Mouse (Mus musculus): Measurements from ENCODE around the gene Etfb.
"Not testable (repeated sequence)": the region's sequence is repeated elsewhere in the genome, so short reads cannot be mapped to it uniquely, and the experiment has no call there.

The Etfb gene

DNA sequence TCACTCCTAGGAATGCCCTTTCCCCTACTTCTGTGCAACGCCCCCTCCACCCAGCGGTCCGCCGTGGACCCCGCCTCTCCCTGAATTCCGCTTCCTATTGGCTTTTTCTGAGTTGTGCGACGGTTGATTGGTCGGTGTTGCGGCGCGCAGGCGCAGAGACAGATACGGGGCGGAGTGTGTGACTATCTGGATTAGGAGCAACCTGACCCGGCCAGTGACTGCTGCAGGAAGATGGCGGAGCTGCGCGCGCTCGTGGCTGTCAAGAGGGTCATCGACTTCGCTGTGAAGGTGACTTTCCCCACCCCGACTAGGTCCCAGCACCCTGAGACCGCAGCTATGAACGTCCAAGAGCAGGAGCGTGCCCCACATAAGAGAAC, at the start of gene Etfb, which contains the start of gene Gm45233:
TSS of gene Etfb (plus strand) at position 167 of the 377 bp plus-strand sequence.
TSS of gene Gm45233 (plus strand) at position 212 of the 377 bp plus-strand sequence.
- DNase-seq (ENCODE audit: low spot score in 2 of 2), result peak; percentile 82 to 89

DNA sequence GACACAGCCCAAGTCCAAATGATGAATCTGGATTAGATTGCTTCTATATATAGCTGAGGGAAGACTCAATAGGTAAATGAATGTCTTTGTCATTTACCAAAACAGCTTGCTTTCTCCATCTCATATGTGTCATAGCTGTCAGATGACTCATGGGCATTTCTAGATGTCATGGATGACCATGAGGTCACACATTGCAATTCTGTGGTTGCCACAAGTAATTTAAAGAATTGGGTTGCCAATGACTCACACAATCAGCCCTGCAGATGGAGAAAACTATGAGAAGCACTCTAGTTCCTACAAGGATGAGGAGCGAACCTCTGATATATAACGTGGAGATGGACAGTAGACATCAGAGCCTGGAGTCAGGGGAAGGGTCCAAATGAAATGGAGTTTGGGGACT, 44.4 kb upstream of the Etfb start:
- DNase-seq (ENCODE audit: low spot score in 2 of 2), result no peak

DNA sequence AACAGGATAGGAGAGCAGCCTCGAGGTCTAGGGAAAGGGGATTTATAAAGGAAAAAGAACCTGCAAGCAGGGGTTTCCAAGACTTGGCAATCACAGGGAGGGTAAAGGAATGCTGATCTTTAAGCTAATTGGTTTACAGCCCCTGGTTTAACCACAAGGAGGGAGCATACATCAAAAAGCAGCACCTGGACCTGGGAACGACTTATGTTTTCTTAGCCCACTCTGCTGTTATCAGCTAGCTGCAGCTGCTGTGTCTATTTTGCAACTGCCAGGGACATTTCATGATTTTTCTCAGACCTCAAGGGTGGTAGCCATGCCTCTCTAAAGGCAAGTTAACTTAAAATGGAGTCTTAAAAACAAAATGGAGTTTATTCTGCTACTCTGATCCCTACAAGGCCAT, 41.2 kb upstream of the Etfb start:
- DNase-seq (ENCODE audit: low spot score in 2 of 2), result no peak

DNA sequence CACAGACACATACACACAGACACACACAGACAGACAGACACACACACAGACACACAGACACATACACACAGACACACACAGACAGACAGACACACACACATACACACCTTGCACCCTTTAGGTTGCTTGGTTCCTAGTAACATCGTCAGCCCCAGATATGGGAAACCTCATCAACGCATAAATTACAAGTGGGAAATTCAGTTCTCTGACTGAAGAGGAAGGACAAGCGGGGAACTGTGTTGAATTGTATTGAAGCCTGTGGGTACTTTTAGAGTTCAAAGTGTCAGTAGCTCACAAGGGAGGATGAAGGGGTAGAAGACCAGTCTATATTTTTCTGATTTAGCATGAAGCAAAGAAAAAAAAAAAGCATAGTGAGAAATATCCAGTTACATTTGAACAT, 36.3 kb upstream of the Etfb start:
- DNase-seq (ENCODE audit: low spot score in 2 of 2), result no peak

DNA sequence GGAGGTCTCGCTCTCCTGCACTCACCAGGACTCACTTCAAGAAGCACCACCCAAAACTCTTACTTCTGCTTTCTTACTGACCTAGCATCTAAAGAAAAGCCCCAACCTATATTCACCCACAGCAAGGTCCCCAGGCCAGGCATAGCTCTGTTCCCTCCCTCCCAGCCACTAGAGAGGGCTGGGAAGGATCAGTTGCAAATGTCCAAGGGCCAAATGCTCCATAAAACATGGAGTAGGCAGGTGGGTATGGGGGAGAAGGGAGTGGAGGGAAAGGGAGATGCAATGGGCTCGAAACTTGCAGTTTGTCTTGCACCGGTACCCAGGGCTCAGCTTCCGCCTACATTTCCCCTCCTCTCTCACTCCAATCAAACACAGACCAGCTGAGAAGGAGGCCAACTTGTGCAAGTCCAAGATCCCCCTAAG, 35.7 kb upstream of the Etfb start, which contains the start of gene Siglecg:
TSS of gene Siglecg (plus strand) at position 74 of the 423 bp plus-strand sequence.
- no peak for DNase-seq (ENCODE audit: low spot score in 2 of 2)

DNA sequence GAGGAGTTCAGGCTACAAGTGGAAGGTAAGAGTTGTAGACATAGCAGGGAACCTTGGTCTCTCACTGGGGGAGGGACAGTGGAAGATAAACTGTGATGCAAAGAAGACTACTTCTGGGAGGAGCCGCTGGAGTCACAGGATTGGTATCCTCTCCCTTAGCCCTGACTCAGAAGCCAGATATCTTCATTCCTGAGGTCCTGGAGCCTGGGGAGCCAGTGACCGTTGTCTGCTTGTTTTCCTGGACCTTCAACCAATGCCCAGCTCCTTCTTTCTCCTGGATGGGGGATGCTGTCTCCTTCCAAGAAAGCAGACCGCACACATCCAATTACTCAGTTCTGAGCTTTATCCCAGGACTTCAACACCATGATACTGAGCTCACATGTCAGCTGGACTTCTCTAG, 34.8 kb upstream of the Etfb start:
- no peak for DNase-seq (ENCODE audit: low spot score in 2 of 2)

DNA sequence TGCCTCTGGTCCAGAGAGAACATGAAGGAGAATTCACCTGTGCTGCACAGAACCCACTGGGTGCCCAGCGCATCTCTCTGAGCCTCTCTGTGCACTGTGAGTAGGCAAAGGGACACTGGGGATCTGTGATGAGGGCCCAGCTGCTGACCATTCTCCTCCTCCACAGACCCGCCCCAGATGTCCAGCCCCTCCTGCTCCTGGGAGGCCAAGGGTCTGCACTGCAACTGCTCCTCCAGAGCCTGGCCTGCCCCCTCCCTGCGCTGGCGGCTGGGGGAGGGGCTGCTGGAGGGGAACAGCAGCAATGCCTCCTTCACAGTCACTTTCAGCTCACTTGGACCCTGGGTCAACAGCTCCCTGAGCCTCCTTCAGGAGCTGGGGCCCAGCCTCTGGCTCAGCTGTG, 32.2 kb upstream of the Etfb start:
- not testable (repeated sequence) for DNase-seq (ENCODE audit: low spot score in 2 of 2)

DNA sequence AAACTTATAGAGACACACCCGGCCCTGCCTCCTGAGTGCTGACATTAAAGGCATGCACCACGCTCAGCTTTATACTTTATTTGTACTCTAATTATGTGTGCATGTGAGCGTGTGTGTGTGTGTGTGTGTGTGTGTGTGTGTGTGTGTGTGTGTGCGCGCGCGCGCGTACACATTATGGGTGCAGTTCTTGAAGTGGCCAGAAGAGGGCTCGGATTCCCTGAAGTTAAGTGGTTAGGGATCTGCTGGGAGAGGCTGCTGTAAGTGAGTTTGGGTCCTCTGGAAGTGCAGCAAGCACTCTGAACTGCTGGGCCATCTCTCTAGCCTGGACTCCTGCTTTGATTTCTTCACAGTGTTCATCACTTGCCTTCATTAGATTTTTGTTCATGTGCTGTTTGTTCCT, 26.6 kb upstream of the Etfb start:
- no peak for DNase-seq (ENCODE audit: low spot score in 2 of 2)

DNA sequence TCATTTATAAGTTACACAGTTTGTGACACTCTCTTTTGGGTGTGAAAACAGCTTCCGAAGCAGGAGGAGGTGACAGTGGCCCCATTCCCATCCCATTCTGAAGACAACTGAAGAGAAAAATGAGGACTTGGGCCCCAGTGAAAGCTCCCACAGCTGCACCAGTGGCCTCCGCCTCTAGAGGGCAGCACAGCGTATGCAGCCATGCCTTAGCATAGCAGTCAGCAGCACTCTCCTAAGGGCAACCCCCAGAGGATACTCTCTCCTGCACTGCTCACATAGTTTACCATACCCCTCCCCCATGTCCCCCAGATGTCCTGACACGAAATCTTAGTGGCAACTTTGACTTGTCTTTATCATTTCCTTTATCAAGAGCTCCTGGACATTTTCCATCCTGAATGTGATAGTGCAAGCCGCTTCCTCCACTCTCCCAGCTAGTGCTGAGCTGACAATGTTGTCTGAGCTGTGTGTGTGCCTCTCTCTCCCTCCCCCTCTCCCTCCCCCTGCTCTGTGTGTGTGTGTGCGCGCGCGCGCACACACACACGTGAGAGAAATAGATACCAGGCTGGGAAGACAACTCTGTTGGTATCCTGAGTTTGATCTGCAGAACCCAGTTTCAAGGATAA, 20.8 kb upstream of the Etfb start:
- DNase-seq (ENCODE audit: low spot score in 2 of 2), result peak; percentile 67 to 77

DNA sequence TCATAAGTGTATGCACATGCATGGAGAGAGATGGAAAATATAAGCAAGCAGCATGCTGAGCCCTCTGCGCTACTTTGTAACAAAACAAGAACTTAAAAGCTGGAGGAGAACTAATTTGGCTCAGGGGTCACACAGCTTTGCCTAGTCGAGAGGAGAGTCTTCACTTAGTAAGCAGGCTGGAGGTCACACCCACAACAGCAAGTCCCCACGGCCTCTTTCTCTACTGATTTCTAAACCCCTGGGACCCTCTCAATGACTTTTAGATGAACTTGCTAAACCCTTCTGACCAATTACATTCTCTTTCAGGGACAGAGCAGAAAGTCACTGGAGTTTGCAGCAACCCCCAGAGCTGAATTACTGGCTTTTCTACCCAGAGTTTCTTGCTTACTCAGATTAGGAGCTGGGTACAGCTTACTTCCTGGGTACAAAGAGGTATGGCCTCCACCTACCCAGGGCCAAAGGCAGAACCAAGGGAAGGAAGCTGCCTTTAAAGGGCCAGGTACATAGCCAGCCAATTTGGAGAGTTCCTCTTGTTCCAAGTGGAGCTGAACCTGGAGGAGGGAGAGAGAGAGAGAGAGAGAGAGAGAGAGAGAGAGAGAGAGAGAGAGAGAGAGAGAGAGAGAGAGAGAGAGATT, 19.8 kb upstream of the Etfb start:
- DNase-seq (ENCODE audit: low spot score in 2 of 2), result no peak

DNA sequence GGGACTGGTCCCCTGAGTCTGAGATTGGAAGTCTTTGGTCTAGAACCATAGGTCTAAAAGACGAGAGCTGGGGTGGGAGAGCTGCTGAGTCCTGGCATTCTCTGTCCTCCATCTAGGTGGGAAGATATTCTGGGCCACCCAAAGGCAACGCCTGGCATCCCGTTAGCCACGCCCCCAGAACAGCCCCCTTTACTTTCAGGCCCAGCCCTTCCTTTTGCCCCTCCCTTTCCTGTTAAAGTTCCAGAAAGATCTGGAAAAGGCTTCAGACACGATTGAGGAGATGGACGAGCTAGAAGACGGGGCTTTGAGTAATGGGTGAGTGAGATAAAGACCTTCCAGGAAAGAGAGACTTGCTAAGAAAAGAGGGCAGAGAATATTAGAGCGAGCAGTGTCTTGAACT, 16.5 kb upstream of the Etfb start, which contains the start of gene Lim2:
TSS of gene Lim2 (plus strand) at position 265 of the 400 bp plus-strand sequence.
- DNase-seq (ENCODE audit: low spot score in 2 of 2), result no peak

DNA sequence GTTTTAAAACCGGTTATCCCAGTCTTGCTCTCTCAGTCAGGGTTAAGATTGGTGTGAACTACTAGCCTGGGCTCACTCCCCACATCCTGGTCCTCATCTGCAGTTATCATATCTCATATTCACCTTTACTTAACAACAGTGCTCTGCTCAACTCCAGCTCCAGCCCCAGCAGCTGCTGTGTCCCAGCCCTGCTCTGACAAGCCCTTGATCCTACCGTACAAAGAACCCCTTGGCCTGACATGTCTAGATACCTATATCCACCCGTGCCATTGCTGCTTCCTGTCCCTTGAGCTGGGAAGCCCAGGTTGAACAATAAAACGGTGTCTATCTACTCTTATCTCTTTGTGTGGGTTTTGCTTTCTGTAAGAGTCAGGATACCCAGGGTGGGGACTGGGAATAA, 14.4 kb upstream of the Etfb start:
- no peak for DNase-seq (ENCODE audit: low spot score in 2 of 2)

DNA sequence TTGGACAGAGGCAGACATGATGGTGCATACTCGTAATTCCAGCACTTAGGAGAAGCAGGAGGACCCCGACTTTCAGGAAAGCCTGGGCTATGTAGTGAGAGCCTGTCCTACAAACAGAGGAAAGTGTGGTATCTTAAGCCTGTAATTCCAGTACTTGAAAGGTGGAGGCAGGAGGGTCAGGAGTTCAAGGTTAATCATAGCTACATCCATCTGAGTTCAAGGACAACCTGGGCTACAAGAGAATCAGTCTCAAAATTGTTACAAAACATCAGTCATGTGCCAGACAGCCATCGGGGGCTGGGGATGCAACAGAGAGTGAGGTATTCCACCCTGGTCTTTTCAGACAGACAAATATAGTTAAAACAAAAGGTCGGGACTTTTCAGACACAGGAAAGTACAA, 11.0 kb upstream of the Etfb start:
- DNase-seq (ENCODE audit: low spot score in 2 of 2), result no peak

DNA sequence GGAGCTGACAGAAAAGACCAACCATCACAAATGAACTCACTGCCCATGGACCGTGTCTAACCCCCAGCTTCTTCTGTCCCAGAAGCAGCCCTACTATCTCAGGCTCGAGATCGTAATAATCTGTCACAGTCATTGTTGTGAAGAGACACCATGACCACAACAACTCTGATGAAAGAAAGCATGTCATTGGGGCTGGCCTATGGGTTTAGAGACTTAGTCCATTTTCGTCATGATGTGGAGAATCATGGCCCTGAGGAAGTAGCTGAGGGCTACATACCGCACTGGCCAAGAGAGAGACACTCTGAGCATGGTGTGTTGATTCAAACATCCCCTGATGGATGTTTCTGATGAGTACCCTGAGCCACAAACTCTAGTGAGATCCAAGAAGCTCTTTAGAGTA, 9.2 kb upstream of the Etfb start:
- DNase-seq (ENCODE audit: low spot score in 2 of 2), result no peak

DNA sequence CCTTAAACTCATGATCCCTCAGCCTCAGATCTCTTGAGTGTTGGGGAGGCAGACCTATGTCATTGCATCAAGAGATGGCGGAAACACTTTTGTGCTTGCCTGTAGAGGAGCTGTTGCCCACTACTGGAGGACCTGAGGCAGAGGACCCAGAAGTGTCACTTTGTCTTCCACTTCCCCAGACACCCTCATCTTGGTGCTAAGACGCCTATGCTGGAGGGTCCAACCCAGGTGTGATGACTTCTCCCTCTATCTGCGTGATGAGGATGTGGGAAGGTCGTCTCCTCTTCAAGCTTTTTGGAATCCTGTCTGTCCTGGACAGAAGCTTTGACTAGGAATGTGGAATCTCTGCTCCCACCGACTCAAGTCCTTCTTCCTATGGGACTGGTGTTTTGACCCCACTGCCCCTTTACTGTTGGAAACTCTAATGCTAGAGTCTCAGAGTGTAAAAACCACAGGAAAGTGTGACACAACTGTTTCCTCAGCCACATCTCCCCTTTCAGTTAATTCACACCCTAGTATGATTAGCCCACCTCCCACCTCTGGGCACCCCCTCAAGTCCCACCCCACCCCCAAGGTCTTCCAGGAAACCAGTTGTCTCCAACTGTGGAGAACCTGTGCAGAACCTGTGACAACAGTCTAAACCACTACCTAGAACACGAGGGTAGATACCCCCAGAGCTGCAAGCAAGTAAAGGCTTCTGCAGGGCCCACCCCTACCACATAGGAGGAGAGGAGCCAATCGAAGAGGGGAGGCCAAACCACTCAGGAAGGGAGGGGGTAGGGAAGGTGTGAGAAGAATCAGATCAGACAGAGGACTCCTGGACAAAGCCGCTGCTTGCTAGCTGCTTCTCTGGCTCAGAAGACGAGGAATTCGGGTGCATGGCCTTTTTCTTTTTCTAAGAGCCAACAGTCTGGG, 7.3 kb upstream of the Etfb start, which contains the start of gene Nkg7:
TSS of gene Nkg7 (plus strand) at position 733 of the 915 bp plus-strand sequence.
- DNase-seq (ENCODE audit: low spot score in 2 of 2), result no peak

DNA sequence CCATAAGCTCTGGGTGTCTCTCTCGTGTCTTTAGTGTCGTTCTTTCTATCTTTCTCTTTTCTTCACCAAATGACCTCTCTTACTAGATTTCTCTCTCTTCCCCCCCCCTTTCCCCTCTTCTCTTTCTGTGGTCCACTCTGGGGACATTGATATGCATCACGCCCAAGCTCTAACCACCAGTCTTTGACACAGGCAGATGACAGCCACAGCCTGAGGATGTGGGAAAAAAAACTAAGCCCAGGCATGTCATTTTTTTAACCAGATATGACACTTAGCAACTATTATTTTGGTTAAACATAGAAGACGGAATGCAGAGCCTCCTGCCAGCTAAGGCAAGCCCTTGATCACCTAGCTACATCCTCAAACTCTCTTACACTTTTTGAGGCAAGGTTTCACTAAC, 5.3 kb upstream of the Etfb start:
- no peak for DNase-seq (ENCODE audit: low spot score in 2 of 2)

DNA sequence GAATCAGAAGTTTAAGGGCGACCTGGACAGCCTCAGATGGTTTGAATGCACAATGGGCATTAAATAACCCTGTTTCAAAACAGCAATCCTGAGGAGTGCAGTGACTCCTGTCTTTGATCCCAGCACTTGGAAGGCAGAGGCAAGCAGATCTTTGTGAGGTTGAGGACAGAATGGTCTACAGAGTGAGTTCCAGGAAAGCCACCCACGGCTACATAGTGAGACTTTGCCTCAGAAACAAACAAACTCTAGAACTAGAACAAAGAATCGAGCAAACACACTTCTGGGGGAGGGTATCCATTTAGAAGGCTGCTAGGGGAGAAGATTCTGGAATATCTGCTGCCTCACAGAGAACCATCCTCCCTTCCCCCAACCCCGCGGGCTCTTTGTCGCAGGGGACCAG, 3.4 kb upstream of the Etfb start, which contains the start of gene Cldnd2:
TSS of gene Cldnd2 (plus strand) at position 301 of the 400 bp plus-strand sequence.
- DNase-seq (ENCODE audit: low spot score in 2 of 2), result no peak

DNA sequence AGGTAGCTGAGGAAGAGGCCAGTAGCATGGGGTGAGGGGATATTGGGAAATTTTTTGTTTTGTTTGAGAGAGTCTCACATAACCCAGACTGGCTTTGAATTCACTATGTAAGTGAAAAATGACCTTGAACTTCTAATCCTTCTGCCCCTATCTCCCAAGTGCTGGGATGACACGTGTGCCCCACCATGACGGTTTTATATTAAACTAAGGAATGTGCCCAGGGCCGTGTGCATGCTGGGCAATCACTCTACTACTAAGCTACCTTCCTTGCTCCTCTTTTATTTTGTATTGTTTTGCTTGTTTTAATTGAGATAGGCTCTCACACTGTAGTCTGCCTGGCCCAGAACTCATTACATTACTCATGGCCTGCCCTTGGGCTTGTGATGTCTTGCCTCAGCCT, 2.8 kb upstream of the Etfb start:
- DNase-seq (ENCODE audit: low spot score in 2 of 2), result no peak

DNA sequence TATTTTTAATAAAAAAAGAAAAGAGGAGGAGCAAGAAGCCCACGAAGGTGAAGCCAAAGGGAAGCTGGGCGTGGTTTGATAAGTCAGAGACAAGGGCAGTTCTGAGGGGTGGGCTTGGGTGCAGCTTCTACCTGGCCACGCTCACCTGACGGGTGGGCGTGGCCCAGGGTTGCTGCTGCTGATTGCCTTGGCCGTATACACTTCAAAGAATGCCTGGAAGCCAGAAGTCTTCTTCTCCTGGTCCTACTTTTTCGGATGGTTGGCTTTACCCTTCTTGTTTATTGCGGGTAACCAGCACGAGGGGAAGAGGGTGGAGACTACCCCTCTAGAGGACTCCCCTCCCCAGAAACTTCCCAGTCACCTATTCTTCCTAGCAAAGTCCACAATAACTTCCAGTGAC, 1.2 kb upstream of the Etfb start:
- DNase-seq (ENCODE audit: low spot score in 2 of 2), result no peak

DNA sequence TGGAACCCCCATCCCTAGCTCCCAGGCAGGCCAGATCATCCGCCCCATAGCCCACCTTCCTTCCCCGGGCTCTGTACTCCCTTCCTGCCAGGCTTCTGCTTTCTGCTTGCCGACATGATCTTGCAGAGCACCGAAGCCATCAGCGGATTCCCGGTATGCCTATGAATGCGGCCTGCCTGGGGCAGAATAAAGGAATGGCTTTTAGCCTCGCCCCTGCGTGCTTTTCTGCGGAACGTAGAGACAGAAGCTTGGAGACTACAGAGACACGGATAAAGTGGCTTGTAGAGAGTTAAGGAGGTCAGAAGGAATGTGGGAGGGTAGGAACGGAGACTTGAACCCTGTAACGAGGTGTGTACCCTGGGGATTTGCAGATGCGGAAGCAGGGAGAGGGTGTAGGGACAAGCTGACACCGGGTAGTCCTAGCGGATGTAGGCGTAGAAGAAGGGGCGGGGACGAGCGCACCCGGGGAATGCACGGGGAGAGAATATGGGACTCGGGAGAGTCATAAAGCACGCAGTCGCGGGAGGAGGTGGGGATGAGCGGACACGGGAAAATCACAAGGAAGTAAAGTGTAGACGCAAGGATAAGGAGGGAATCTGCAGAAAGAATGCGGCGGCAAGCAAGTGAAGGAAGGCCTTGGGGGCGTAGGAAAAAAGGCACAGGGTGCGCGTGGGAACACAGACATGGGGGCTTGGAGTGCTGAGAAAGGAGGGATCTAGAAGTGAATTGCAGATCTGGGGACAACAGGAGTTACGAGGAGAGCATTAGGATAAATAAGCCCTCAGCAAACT, 562 bp upstream of the Etfb start:
- peak; percentile 33 to 42 for DNase-seq (ENCODE audit: low spot score in 2 of 2)

DNA sequence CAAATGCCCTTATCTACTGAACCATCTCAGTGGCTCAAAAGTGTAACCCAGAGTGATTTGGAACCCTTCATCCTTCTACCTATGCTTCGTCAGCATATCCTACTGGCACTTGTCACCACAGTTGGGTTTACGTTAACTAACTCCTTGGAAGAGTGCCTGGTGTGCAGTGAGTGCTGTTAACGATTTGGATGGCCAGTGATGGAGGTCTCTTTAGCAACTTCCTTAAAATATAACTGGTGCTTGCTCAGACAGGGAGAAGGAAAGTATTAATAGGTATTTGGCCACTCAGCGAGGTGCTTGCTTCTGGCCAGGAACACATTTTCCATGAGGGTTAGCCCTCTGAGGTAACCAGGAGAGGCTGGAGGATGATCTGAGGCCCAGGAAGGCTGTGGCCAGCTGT, 3.9 kb downstream of the Etfb start:
- DNase-seq (ENCODE audit: low spot score in 2 of 2), result no peak

DNA sequence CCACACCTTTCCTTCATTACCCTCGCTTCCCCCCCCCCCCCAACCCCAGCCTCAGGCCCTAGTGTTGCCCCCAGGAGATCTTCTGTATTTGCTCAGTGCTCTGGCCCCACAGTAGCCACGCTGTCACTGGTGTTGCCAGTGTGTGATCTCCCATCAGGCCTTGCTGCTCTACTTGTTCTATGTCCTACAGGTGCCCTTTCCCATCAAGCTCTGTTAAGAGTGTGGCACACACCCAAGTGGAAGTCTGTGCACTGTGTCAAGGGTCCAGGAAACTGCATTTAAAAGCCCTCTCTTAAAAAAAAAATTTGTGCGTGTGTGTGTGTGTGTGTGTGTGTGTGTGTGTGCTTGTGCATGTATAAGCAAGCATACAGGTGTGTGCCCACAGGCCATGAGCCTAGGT, 4.4 kb downstream of the Etfb start:
- no peak for DNase-seq (ENCODE audit: low spot score in 2 of 2)
